Mouse (Mus musculus) R1 (cell line): ENCODE measurements around the gene Sac3d1.
A peak's percentile ranks its signal among the peaks of the same experiment; 100 is the strongest.
"Not testable (repeated sequence)": the region's sequence is repeated elsewhere in the genome, so short reads cannot be mapped to it uniquely, and the experiment has no call there.

Source experiments
- DNase-seq: peaks from one replicate; pipeline ENCODE4 v3.0.0-alpha.2; 2018; ENCODE audit warnings: low read depth, low spot score

The Sac3d1 gene

DNA sequence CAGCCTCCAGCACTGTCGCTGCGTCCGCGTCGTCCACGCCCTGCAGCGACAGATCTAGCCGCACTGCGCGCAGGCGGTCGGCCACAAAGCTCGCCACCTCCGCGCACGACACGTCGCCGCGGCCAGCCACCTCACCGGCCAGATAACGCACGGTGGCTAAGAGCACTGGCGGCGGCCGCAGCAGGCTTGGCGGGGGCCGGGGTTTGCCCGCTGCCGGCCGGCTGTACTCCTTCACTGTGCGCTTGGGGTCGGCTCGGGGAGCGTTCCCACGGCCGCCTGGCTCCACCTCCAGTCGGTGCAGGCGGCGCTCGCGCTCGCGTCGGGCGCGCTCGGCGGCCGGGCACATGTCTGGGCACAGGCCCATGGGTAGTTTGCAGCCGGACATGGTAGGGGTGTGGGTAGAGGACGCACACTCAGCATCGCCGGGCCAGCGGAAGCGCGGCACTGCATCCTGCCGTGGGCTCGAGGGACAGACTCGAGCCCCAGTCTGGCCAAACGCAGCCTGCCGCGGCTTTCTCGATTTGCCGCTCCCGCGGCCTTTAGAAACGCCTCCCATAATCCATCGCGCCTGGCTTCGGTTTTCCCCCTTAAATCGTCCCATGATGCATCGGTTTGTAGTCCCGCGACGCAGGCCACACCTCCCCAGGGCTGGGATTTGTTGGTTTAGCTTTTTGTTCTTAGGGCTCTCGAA, at the start of gene Sac3d1:
Gene Sac3d1 (minus strand): TSS at position 665 of the 691 bp plus-strand sequence.
- DNase-seq = peak; percentile 97

GRCm38 (mm10) chr19:6166750-6167149, 48.3 kb upstream of the Sac3d1 start:
- DNase-seq = peak; percentile 68

GRCm38 (mm10) chr19:6163872-6164547, 45.6 kb upstream of the Sac3d1 start:
- DNase-seq = peak; percentile 6

- no peak for DNase-seq
Measured at GRCm38 (mm10) chr19:6157220-6157619, 38.8 kb upstream of the Sac3d1 start.

GRCm38 (mm10) chr19:6156372-6156771, 37.9 kb upstream of the Sac3d1 start:
- no peak for DNase-seq

GRCm38 (mm10) chr19:6155174-6155573, 36.7 kb upstream of the Sac3d1 start:
- DNase-seq = no peak

GRCm38 (mm10) chr19:6144842-6145241, 26.4 kb upstream of the Sac3d1 start:
- DNase-seq = no peak

DNA sequence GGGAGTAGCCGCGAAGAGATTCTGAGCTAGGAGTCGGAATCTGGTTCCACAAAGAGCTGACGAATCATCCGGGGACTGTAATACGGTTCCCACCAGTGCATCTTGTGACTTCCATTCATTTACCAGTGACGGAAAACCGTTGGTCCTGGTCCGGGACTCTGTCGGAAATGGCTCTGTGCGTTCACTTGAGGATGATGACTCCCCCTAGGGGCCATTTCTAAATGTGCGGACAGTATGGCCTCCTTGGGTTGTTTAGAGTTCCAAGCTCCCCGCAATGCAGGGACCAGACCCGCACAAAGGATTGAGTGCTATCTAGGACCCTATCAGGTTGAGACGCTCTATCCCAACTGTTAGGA, 22.9 kb upstream of the Sac3d1 start, which contains the start of gene Arl2:
Gene Arl2 (minus strand): TSS at position 155 of the 356 bp plus-strand sequence.
- DNase-seq = peak; percentile 98

DNA sequence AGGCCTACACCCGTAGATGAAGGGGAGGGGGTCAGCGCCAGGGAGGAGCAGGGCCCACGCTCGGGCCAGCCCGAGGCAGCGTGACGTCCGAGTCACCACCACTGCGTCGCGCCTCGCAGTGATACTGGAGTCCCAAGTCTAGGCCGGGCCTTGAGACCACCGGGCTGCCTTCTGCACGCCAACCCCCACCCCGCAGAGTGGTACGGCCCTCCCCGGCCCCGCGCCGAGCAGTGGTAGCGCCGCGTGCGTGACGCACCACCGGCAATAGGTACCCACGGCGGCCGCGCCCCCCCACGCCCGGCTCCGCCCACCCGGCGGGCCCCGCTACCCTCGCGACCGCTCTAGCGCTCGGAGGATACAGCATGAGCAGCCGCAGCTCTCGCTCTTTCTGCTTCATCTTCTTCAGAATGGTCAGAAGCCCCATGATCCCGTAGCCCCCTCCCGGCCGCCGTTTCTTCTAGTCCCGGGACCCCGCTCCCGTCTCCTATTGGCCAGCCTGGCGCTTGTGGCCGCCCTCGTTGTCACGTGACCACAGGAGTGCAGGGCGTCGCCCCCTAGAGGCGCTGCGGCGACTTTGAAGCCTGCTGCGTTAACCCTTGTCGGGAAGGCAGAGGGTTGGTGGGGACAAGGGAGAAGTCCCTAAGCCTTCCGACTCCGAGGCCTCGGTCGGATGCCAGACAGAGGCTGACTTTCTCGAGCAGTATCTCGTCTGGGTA, 22.4 kb upstream of the Sac3d1 start, which contains the start of gene Batf2:
Gene Batf2 (plus strand): TSS at position 306 of the 716 bp plus-strand sequence.
- DNase-seq = peak; percentile 98

DNA sequence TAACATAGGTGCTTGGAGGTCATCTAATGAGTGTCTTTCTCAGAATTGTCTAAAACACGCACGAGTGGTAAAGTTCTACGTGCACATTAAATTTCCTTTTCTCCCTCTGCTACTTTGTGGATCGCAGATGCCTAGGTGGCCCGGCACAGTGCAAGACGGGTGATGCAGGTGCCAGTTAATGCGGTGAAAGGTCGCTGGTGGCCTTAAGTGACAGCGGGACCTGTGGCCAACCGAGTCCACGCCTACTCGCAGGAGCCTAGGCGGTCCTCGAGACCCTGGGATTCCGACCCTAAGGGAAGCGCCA, 21.9 kb upstream of the Sac3d1 start:
- DNase-seq = no peak

DNA sequence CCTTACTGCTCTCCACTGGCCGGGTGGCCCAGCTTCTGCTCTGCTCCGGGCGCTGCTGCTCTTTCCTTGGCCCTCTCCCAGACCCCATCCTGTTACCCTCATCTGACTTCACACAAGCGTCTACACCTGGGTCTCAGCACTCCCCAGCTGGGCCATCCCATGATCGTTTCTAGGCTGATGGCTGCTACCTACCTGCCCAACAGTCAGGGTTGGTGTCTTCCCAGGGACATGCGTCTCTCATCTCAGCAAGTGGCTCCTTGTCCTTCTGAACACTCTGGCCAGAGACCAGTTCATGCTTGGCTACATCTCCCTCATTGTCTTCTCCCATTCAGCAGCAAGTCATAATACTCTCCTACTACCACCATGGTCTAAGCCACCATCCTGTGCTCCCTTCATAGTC, 21.3 kb upstream of the Sac3d1 start:
- DNase-seq = no peak

- no peak for DNase-seq
Measured at GRCm38 (mm10) chr19:6136397-6136796, 17.9 kb upstream of the Sac3d1 start.

DNA sequence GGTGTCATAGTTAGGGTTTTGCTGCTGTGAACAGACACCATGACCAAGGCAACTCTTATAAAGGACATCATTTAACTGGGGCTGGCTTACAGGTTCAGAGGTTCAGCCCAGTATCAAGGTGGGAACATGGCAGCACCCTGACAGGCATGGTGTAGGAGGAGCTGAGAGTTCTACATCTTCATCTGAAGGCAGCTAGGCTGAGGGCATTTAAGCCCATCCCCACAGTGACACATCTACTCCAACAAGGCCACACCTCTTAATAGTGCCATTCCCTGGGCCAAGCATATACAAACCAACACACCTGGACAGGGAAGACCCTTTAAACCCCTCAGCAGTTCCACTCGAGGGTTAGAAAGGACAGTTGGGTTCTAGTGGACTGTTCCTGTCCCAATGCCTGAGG, 14.7 kb upstream of the Sac3d1 start:
- DNase-seq = not testable (repeated sequence)

- DNase-seq = no peak
Measured at GRCm38 (mm10) chr19:6132171-6132827, 13.8 kb upstream of the Sac3d1 start.

GRCm38 (mm10) chr19:6130414-6131128, 12.1 kb upstream of the Sac3d1 start:
- not testable (repeated sequence) for DNase-seq

DNA sequence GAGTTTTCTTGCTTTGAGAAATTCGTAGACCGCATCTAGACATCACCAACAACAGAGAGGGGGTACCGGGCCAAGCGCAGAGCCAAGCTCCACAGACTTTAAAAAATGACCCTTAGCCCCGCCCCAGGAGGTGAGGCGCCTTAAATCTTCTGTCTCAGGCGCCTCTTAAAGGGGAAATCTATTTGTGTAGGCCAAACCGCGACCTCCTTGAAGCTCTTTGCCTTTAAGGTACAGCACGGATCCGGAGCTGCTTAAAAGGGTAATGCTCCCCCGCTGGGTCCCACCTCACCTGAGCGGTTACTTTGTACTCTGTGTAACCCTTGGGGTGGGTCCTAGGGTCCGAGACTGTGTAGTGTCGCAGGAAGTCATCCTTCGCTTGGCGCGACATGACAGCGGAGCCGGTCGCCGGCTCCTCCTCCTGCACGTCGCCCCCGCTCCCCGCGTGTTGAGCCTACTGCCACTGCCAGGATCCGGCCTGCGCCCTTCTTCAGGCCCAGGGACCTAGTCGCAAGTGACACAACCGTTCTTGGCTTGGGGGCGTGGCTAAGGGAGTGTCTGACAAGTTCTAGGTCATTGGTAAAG, 9.4 kb upstream of the Sac3d1 start, which contains the start of gene Snx15:
Gene Snx15 (minus strand): TSS at position 545 of the 582 bp plus-strand sequence.
- DNase-seq = peak; percentile 99

GRCm38 (mm10) chr19:6126789-6127580, 8.5 kb upstream of the Sac3d1 start:
- no peak for DNase-seq

GRCm38 (mm10) chr19:6126289-6126688, 7.8 kb upstream of the Sac3d1 start:
- DNase-seq = peak; percentile 87

DNA sequence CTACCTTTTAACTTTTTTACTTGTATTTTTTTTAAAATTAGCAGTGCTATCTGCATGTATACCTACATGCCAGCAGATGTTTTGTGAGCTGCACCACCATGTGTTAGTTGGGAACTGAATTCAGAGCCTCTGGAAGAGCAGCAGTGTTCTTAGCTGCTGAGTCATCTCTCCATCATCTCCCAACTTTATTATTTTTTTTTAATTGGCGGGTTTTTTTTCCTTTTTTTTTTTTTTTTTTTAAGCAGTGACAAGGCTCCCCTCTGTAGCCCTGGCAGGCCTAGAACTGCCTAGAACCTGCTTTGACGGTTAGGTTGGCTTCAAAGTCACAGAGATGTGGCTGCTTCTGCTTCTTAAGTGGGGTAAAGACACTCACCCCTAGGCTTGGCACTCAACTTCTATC, 6.4 kb upstream of the Sac3d1 start:
- no peak for DNase-seq

DNA sequence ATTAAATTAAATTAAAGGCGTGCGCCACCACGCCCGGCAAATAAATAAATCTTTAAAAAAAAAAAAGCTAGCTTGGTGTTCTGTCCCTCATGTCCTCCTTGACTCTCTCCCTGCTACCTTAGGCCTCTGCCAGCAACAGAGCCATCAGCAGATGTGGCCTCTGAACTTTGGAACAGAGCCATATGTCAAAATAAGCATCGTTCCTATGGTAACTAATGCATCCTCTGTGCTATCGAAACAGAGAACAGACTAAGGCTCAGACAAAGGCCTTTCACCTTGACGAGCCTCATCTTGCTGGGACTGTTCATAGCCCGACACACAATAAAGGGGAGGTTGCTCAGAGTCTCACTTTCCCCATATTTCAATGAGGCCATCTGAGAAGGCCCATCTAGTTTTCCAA, 4.9 kb upstream of the Sac3d1 start:
- DNase-seq = no peak
